In the genomic region with DNA sequence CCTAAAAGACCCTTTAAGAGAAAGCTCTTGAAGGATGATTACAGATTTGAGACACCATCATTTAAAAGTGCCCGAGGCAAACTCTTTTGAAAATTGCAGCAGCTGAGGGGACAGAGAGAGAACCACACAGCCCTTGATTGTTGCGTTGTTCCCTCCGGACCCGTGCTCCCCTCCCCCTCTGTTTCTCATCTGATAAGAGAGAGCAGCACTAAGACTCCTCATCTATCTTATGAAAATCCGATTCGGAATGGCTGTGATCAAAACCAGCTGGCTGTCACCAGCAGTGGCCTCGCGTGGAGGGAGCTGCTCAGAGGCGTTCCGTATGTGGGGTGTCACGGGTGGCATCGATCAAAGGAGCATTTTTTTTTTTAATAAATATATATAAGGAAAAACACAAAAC, we compare ENCODE assay signal across 23 mouse cellular contexts.
DNase-seq lines count a peak whose midpoint lies in the region; ATAC-seq and TF ChIP-seq lines count a peak whose summit lies in the region.
"Had no signal": no experiment of that assay in that cellular context is flagged by ENCODE, and none has a peak within 500 bp of the region (broad histone marks: within the 10 kb centered on the region; RNA-seq: fewer than 3 reads in every experiment).

No protein-coding gene starts in this region.

- WGBS in heart, embryonic 10.5 days = 18% methylated on average over 12 of the region's 12 CpGs
- WGBS in lung, embryonic 14.5 days = 16% methylated on average over 12 of the region's 12 CpGs

- no peak for DNase-seq in heart, embryonic 10.5 days (ENCODE audit: low spot score)
- DNase-seq in heart, postnatal 25 days (ENCODE audit: low spot score) = no peak
- DNase-seq in lung, embryonic 14.5 days = peak; percentile 80
- no peak for DNase-seq in lung, postnatal 25 days (ENCODE audit: low spot score)
- peak; percentile 31 for DNase-seq in lung, postnatal 10 days
- no peak for DNase-seq in lung, postnatal 36 days
- peak; percentile 62 for DNase-seq in brain, embryonic 14.5 days (ENCODE audit: low read depth)
- DNase-seq: adrenal gland, postnatal 14 days; cerebellum, adult 18-20 months; cerebellum, adult 9-11 months; cerebellum, postnatal 36 days; gastrocnemius, postnatal 10 days; heart, adult 18-20 months; heart, postnatal 14 days had no signal

- TF ChIP-seq POLR2A in brain, embryonic 14.5 days (IDR thresholded peaks at IDR 0.05; ENCODE audit: borderline replicate concordance, extremely low read depth, insufficient read depth, insufficient read length, poor library complexity, severe bottlenecking) = no peak

- peaks cover 18% of the 10 kb centered on the region for H3K36me3 ChIP-seq in heart, embryonic 10.5 days
- H3K36me3 ChIP-seq in lung, embryonic 14.5 days (ENCODE audit: insufficient read depth) = no peaks in the 10 kb centered on the region

- H3K27me3 ChIP-seq in heart, embryonic 10.5 days (ENCODE audit: insufficient read depth, poor library complexity, severe bottlenecking) = peaks cover 3% of the 10 kb centered on the region; the same call in 1 of the 2 replicates
- no peaks in the 10 kb centered on the region for H3K27me3 ChIP-seq in lung, embryonic 14.5 days (ENCODE audit: insufficient read depth, low read length)
- H3K27me3 ChIP-seq: CH12.LX; embryonic facial prominence, embryonic 13.5 days; forebrain, embryonic 12.5 days; heart, embryonic 15.5 days; Patski had no signal

- peaks cover 52% of the 10 kb centered on the region for H3K4me1 ChIP-seq in heart, embryonic 10.5 days
- peaks cover 13% of the 10 kb centered on the region; the same call in 1 of the 2 replicates for H3K4me1 ChIP-seq in lung, embryonic 14.5 days (ENCODE audit: insufficient read depth)

- H3K27ac ChIP-seq in heart, embryonic 10.5 days = peak overlapping the region; percentile 75; the same call in 1 of the 2 replicates
- H3K27ac ChIP-seq in lung, embryonic 14.5 days (ENCODE audit: low read depth) = no peak overlapping the region
- H3K27ac ChIP-seq: embryonic facial prominence, embryonic 13.5 days; forebrain, embryonic 12.5 days; heart, embryonic 15.5 days; hindbrain, embryonic 14.5 days had no signal

- ATAC-seq in lung, embryonic 14.5 days (ENCODE audit: insufficient read depth) = peak; percentile 73
- ATAC-seq: activated CD4-positive, CD25-positive, alpha-beta regulatory T cell, adult 4 months; forebrain, embryonic 16.5 days; Patski had no signal

- intact Hi-C loops in heart, postnatal 25 days (cut with DNase I) = no loop called here

- H3K9ac ChIP-seq in lung, embryonic 14.5 days = no peak overlapping the region
- H3K9ac ChIP-seq: embryonic facial prominence, embryonic 13.5 days; forebrain, embryonic 12.5 days; heart, embryonic 15.5 days; hindbrain, embryonic 14.5 days had no signal

- H3K4me2 ChIP-seq in lung, embryonic 14.5 days = peak overlapping the region; percentile 35; the same call in 1 of the 2 replicates
- H3K4me2 ChIP-seq: embryonic facial prominence, embryonic 13.5 days; forebrain, embryonic 12.5 days; heart, embryonic 15.5 days; hindbrain, embryonic 14.5 days had no signal

- 0 out of 2 replicates have a peak overlapping the region, but pooled peaks have one; percentile 8 for H3K4me3 ChIP-seq in heart, embryonic 10.5 days
- no peak overlapping the region for H3K4me3 ChIP-seq in lung, embryonic 14.5 days (ENCODE audit: low read depth, low read length)
- H3K4me3 ChIP-seq: embryonic facial prominence, embryonic 13.5 days; forebrain, embryonic 12.5 days; heart, embryonic 15.5 days; hindbrain, embryonic 10.5 days had no signal

- TF ChIP-seq CTCF in lung, embryonic 14.5 days (IDR thresholded peaks at IDR 0.05; ENCODE audit: low read depth) = no peak
- TF ChIP-seq CTCF in brain, embryonic 14.5 days (IDR thresholded peaks at IDR 0.05; ENCODE audit: borderline replicate concordance, extremely low read depth, insufficient read depth, insufficient read length) = no peak

- peaks cover 7% of the 10 kb centered on the region; the same call in 1 of the 2 replicates for H3K9me3 ChIP-seq in heart, embryonic 10.5 days
- no peaks in the 10 kb centered on the region for H3K9me3 ChIP-seq in lung, embryonic 14.5 days (ENCODE audit: low read depth, low read length)
- H3K9me3 ChIP-seq: embryonic facial prominence, embryonic 13.5 days; heart, embryonic 15.5 days; hindbrain, embryonic 10.5 days had no signal

Comparison
In these comparisons a context has a peak if more than half of its experiments do, and no peak if none do; other contexts are left out.
1. DNase-seq: peak in lung, embryonic 14.5 days (single experiment), lung, postnatal 10 days (single experiment) and brain, embryonic 14.5 days (single experiment); none in heart, embryonic 10.5 days (single experiment), heart, postnatal 25 days (single experiment), lung, postnatal 25 days (single experiment) and lung, postnatal 36 days (single experiment).